Comparison of ENCODE assay signal across 23 mouse cellular contexts in genomic region chr13:43354362-43354761, GRCm38 (mm10). TPM values are rescaled to one million over a fixed set of nuclear protein-coding genes. Genes with fewer than 3 reads are reported as not detected.
DNase-seq lines count a peak whose midpoint lies in the region; ATAC-seq and TF ChIP-seq lines count a peak whose summit lies in the region.
"Had no signal": no experiment of that assay in that cellular context is flagged by ENCODE, and none has a peak within 500 bp of the region (broad histone marks: within the 10 kb centered on the region; RNA-seq: fewer than 3 reads in every experiment).

No protein-coding gene starts in this region.

- TF ChIP-seq CTCF in heart, adult 2 months (IDR thresholded peaks at IDR 0.05) = no peak
- TF ChIP-seq CTCF in lung, embryonic 14.5 days (IDR thresholded peaks at IDR 0.05; ENCODE audit: low read depth) = no peak

- TF ChIP-seq EP300 in heart, adult 2 months (IDR thresholded peaks at IDR 0.05; ENCODE audit: insufficient read depth, low read depth, low read length) = no peak

- intact Hi-C loops in heart, adult 2 months (cut with DNase I) = no loop called here

- no peaks in the 10 kb centered on the region for H3K9me3 ChIP-seq in heart, embryonic 15.5 days (replicated peaks)
- H3K9me3 ChIP-seq in heart, embryonic 10.5 days = no peaks in the 10 kb centered on the region
- H3K9me3 ChIP-seq in lung, embryonic 14.5 days (ENCODE audit: low read depth, low read length) = no peaks in the 10 kb centered on the region
- H3K9me3 ChIP-seq: embryonic facial prominence, embryonic 15.5 days; forebrain, embryonic 10.5 days; hindbrain, embryonic 15.5 days had no signal

- no peak overlapping the region for H3K9ac ChIP-seq in heart, adult 2 months (ENCODE audit: low read depth, low read length)
- no peak overlapping the region for H3K9ac ChIP-seq in heart, embryonic 15.5 days
- H3K9ac ChIP-seq in lung, embryonic 14.5 days = no peak overlapping the region
- H3K9ac ChIP-seq: embryonic facial prominence, embryonic 15.5 days; hindbrain, embryonic 15.5 days had no signal

- H3K4me1 ChIP-seq in heart, adult 2 months (ENCODE audit: control insufficient read depth, insufficient read depth, low read length) = peaks cover 2% of the 10 kb centered on the region
- peaks cover 10% of the 10 kb centered on the region; the same call in 1 of the 2 replicates for H3K4me1 ChIP-seq in heart, embryonic 15.5 days (replicated peaks)
- peaks cover 20% of the 10 kb centered on the region; the same call in 1 of the 2 replicates for H3K4me1 ChIP-seq in heart, embryonic 10.5 days
- H3K4me1 ChIP-seq in lung, embryonic 14.5 days (ENCODE audit: insufficient read depth) = 0 out of 2 replicates have a peak, but pooled peaks cover 3% of the 10 kb centered on the region
- H3K4me1 ChIP-seq: embryonic facial prominence, embryonic 15.5 days; hindbrain, embryonic 15.5 days had no signal

- no peaks in the 10 kb centered on the region for H3K79me2 ChIP-seq in heart, adult 2 months (replicated peaks; ENCODE audit: control insufficient read depth, insufficient read depth, low read length)
- H3K79me2 ChIP-seq in myocyte (ENCODE audit: control insufficient read depth, insufficient read depth) = no peaks in the 10 kb centered on the region

- no peak overlapping the region for H3K4me3 ChIP-seq in heart, adult 2 months
- H3K4me3 ChIP-seq in heart, embryonic 15.5 days = no peak overlapping the region
- H3K4me3 ChIP-seq in heart, embryonic 10.5 days = no peak overlapping the region
- H3K4me3 ChIP-seq in lung, embryonic 14.5 days (ENCODE audit: low read depth, low read length) = no peak overlapping the region
- H3K4me3 ChIP-seq in myocyte = no peak overlapping the region
- H3K4me3 ChIP-seq: embryonic facial prominence, embryonic 15.5 days; erythroblast, embryonic 14.5 days; forebrain, embryonic 10.5 days; hindbrain, embryonic 15.5 days had no signal

- no peak overlapping the region for H3ac ChIP-seq in myocyte (ENCODE audit: control insufficient read depth, insufficient read length)

- H3K27me3 ChIP-seq in heart, adult 2 months (ENCODE audit: control insufficient read depth, insufficient read depth, low read length) = no peaks in the 10 kb centered on the region
- H3K27me3 ChIP-seq in heart, embryonic 15.5 days = no peaks in the 10 kb centered on the region
- H3K27me3 ChIP-seq in heart, embryonic 10.5 days (ENCODE audit: insufficient read depth, poor library complexity, severe bottlenecking) = no peaks in the 10 kb centered on the region
- no peaks in the 10 kb centered on the region for H3K27me3 ChIP-seq in lung, embryonic 14.5 days (ENCODE audit: insufficient read depth, low read length)
- no peaks in the 10 kb centered on the region for H3K27me3 ChIP-seq in myocyte (ENCODE audit: control insufficient read depth, insufficient read depth, insufficient read length)
- H3K27me3 ChIP-seq: embryonic facial prominence, embryonic 15.5 days; hindbrain, embryonic 15.5 days; Patski had no signal

- TF ChIP-seq POLR2A in heart, adult 2 months (IDR thresholded peaks at IDR 0.05; ENCODE audit: insufficient read depth, low read depth, low read length) = no peak
- no peak for TF ChIP-seq POLR2A in myocyte (IDR thresholded peaks at IDR 0.05; ENCODE audit: insufficient read length, low read depth)

- WGBS in heart, adult 2 months = 40% methylated on average over 12 of the region's 12 CpGs
- 34% methylated on average over 12 of the region's 12 CpGs for WGBS in heart, embryonic 15.5 days
- WGBS in heart, embryonic 10.5 days = 64% methylated on average over 12 of the region's 12 CpGs
- 49% methylated on average over 12 of the region's 12 CpGs for WGBS in lung, embryonic 14.5 days

- no peak for ATAC-seq in heart, embryonic 15.5 days (replicated peaks; ENCODE audit: insufficient number of reproducible peaks, insufficient read depth, low FRiP score, low read depth)
- no peak for ATAC-seq in lung, embryonic 14.5 days (ENCODE audit: insufficient read depth)
- ATAC-seq: activated CD4-positive, CD25-positive, alpha-beta regulatory T cell, adult 4 months; forebrain, embryonic 14.5 days; intestine, embryonic 16.5 days; Patski had no signal

- no peak for DNase-seq in heart, adult 2 months
- DNase-seq in heart, adult 8-10 months (ENCODE audit: low spot score) = no peak
- DNase-seq in heart, embryonic 10.5 days (ENCODE audit: low spot score) = no peak
- peak; percentile 38 for DNase-seq in lung, embryonic 14.5 days
- DNase-seq in lung, postnatal 14 days = no peak
- DNase-seq in testis, postnatal 14 days (ENCODE audit: low spot score) = no peak
- DNase-seq: adrenal gland, postnatal 14 days; cerebellum, adult 11-12 months; cerebellum, adult 9-10 months; cerebellum, postnatal 36 days; gastrocnemius, postnatal 36 days; heart, postnatal 14 days; kidney, adult 2 months had no signal

- no peaks in the 10 kb centered on the region for H3K36me3 ChIP-seq in heart, adult 2 months (ENCODE audit: control insufficient read depth, insufficient read depth, low read length)
- no peaks in the 10 kb centered on the region for H3K36me3 ChIP-seq in heart, embryonic 15.5 days
- no peaks in the 10 kb centered on the region for H3K36me3 ChIP-seq in heart, embryonic 10.5 days
- H3K36me3 ChIP-seq in lung, embryonic 14.5 days (ENCODE audit: insufficient read depth) = no peaks in the 10 kb centered on the region
- no peaks in the 10 kb centered on the region for H3K36me3 ChIP-seq in myocyte (ENCODE audit: control insufficient read depth, insufficient read depth)
- H3K36me3 ChIP-seq: embryonic facial prominence, embryonic 15.5 days; forebrain, embryonic 10.5 days; hindbrain, embryonic 15.5 days had no signal

- peak overlapping the region; percentile 45 for H3K4me2 ChIP-seq in heart, embryonic 15.5 days
- H3K4me2 ChIP-seq in lung, embryonic 14.5 days = no peak overlapping the region
- H3K4me2 ChIP-seq in myocyte (ENCODE audit: low read depth) = peak overlapping the region; percentile 36
- H3K4me2 ChIP-seq: embryonic facial prominence, embryonic 15.5 days; hindbrain, embryonic 15.5 days had no signal

- H3K27ac ChIP-seq in heart, adult 2 months = peak overlapping the region; percentile 9; the same call in 1 of the 2 replicates
- no peak overlapping the region for H3K27ac ChIP-seq in heart, embryonic 15.5 days
- no peak overlapping the region for H3K27ac ChIP-seq in heart, embryonic 10.5 days
- H3K27ac ChIP-seq in lung, embryonic 14.5 days (ENCODE audit: low read depth) = no peak overlapping the region
- H3K27ac ChIP-seq: embryonic facial prominence, embryonic 15.5 days; forebrain, embryonic 10.5 days; hindbrain, embryonic 15.5 days had no signal

TF ChIP-seq in myocyte, 11 proteins besides CTCF, POLR2A, EP300 and RAD21:
- TF ChIP-seq CEBPB (IDR thresholded peaks at IDR 0.05; ENCODE audit: insufficient read depth, poor library complexity, severe bottlenecking) (no peak), MAX (IDR thresholded peaks at IDR 0.05; ENCODE audit: low read depth) (no peak), MYOD1 (IDR thresholded peaks at IDR 0.05; ENCODE audit: control insufficient read depth in 1 of 3, insufficient read length in 2 of 3, low read depth in 2 of 3) (no peak), POLR2AphosphoS2 (IDR thresholded peaks at IDR 0.05; ENCODE audit: insufficient read length, low read depth) (no peak)

RNA-seq across cellular contexts. Expression of gene Sirt5, which starts 10.9 kb away (rescaled TPM):
- total RNA-seq in heart, adult 2 months (2021) = 10 to 100 TPM; 53.9 to 58.9 TPM
- 25.7 and 37.5 TPM in 2 replicates for polyA plus RNA-seq in heart, adult 2 months (2012; rRNA removed)
- 10 to 100 TPM; 57.4 to 64.4 (median 63.0) TPM for total RNA-seq in heart, adult 8-10 months (2022)
- polyA plus RNA-seq in heart, embryonic 15.5 days (2015; fragmentation: Nextera tagmentation; extraction: Ambion mirVana) = 30.0 and 36.3 TPM in 2 replicates
- polyA plus RNA-seq in heart, embryonic 10.5 days (2016; fragmentation: Nextera tagmentation; extraction: Ambion mirVana) = 22.1 and 27.2 TPM in 2 replicates
- polyA plus RNA-seq in lung, embryonic 14.5 days (2014; fragmentation: Nextera tagmentation; extraction: Ambion mirVana) = 18.0 and 21.2 TPM in 2 replicates
- 6.7 TPM for polyA plus RNA-seq in myocyte (2012; fragmentation: generic; extraction: Trizol)

RNA-seq across cellular contexts. Expression of gene Nol7, which starts 43.8 kb away (rescaled TPM):
- total RNA-seq in heart, adult 2 months (2021) = 100 to 1,000 TPM; 102 to 120 TPM
- 23.0 and 27.1 TPM in 2 replicates for polyA plus RNA-seq in heart, adult 2 months (2012; rRNA removed)
- 100 to 1,000 TPM in 3 of 4 experiments, 10 to 100 TPM in 1; 84.2 to 130 (median 113) TPM for total RNA-seq in heart, adult 8-10 months (2022)
- polyA plus RNA-seq in heart, embryonic 15.5 days (2015; fragmentation: Nextera tagmentation; extraction: Ambion mirVana) = 120 and 133 TPM in 2 replicates
- 123 and 130 TPM in 2 replicates for polyA plus RNA-seq in heart, embryonic 10.5 days (2016; fragmentation: Nextera tagmentation; extraction: Ambion mirVana)
- polyA plus RNA-seq in lung, embryonic 14.5 days (2014; fragmentation: Nextera tagmentation; extraction: Ambion mirVana) = 137 and 144 TPM in 2 replicates
- polyA plus RNA-seq in myocyte (2012; fragmentation: generic; extraction: Trizol) = 87.8 TPM

RNA-seq across cellular contexts. Expression of gene Gfod1, which starts 50.4 kb away (rescaled TPM):
- total RNA-seq in heart, adult 2 months (2021) = 10 to 100 TPM; 33.7 to 34.1 TPM
- 9.5 and 19.2 TPM in 2 replicates for polyA plus RNA-seq in heart, adult 2 months (2012; rRNA removed)
- total RNA-seq in heart, adult 8-10 months (2022) = 10 to 100 TPM; 28.2 to 33.9 (median 30.5) TPM
- polyA plus RNA-seq in heart, embryonic 15.5 days (2015; fragmentation: Nextera tagmentation; extraction: Ambion mirVana) = 0.73 and 0.81 TPM in 2 replicates
- 0.88 and 0.99 TPM in 2 replicates for polyA plus RNA-seq in heart, embryonic 10.5 days (2016; fragmentation: Nextera tagmentation; extraction: Ambion mirVana)
- polyA plus RNA-seq in lung, embryonic 14.5 days (2014; fragmentation: Nextera tagmentation; extraction: Ambion mirVana) = 1.0 and 1.4 TPM in 2 replicates
- polyA plus RNA-seq in myocyte (2012; fragmentation: generic; extraction: Trizol) = 6.5 TPM
